Mouse (Mus musculus): Measurements from ENCODE around the gene Micu1.

- TF ChIP-seq POLR2A (IDR thresholded peaks at IDR 0.05; ENCODE audit: insufficient read depth, low read depth, low read length), result no peak
- no peak for TF ChIP-seq CTCF (IDR thresholded peaks at IDR 0.05; ENCODE audit: insufficient read depth, low read depth, low read length)
These were observed 185.2 kb downstream of the Micu1 start for GRCm38 (mm10) chr10:59887432-59887831.

Measured in olfactory bulb, adult 2 months (tissue).